Mouse (Mus musculus) heart, embryonic 10.5 days (tissue): ENCODE data around the gene Kat6b. TPM values are rescaled to one million over a fixed set of nuclear protein-coding genes. Genes with fewer than 3 reads are reported as not detected.
"Not testable (repeated sequence)": the region's sequence is repeated elsewhere in the genome, so short reads cannot be mapped to it uniquely, and the experiment has no call there.

ENCODE experiments used
- DNase-seq: peaks from one replicate; pipeline ENCODE4 v3.0.0-alpha.2; 2017; ENCODE audit warnings: low spot score
- H3K27ac ChIP-seq: fragments of 300-500 bp; sonication (generic); 2 replicates; pipeline ENCODE4 v1.5.1; 2016; ENCODE audit warnings: mild to moderate bottlenecking
- H3K27me3 ChIP-seq: fragments of 300-500 bp; sonication (generic); 2 replicates; pipeline ENCODE4 v1.6.1; 2016; ENCODE audit warnings: mild to moderate bottlenecking; ENCODE audit not compliant: poor library complexity, insufficient read depth, severe bottlenecking
- H3K36me3 ChIP-seq: fragments of 300-500 bp; sonication (generic); 2 replicates; pipeline ENCODE4 v1.6.1; 2016; ENCODE audit warnings: mild to moderate bottlenecking, moderate library complexity
- H3K4me1 ChIP-seq: fragments of 300-500 bp; sonication (generic); 2 replicates; pipeline ENCODE4 v1.6.1; 2016; ENCODE audit warnings: mild to moderate bottlenecking
- H3K4me3 ChIP-seq: fragments of 300-500 bp; sonication (generic); 2 replicates; pipeline ENCODE4 v1.5.1; 2016; ENCODE audit warnings: mild to moderate bottlenecking, moderate library complexity
- H3K9me3 ChIP-seq: fragments of 300-500 bp; sonication (generic); 2 replicates; pipeline ENCODE4 v1.6.1; 2016; ENCODE audit warnings: mild to moderate bottlenecking, moderate library complexity
- WGBS: fragments of 180-500 bp; shearing (Covaris S2); methylation state at CpG from one replicate; pipeline ENCODE4 v1.1.7; 2016; 5-methylcytosine and 5-hydroxymethylcytosine counted together
- polyA plus RNA-seq: library from polyadenylated mRNA; unstranded; fragments of >200 nt; fragmentation: Nextera tagmentation; extraction: Ambion mirVana; gene quantifications from 2 replicates; pipeline ENCODE4 v1.2.1, GENCODE M21; 2016

Kat6b gene
- polyA plus RNA-seq, 1 experiment from 2014 or later, result 11.1 TPM

GRCm38 (mm10) chr14:21631665-21632200, 150.5 kb downstream of the Kat6b start:
- no peak for DNase-seq
- no peaks in the 10 kb centered on the region for H3K4me1 ChIP-seq
- peaks cover 42% of the 10 kb centered on the region for H3K36me3 ChIP-seq
- WGBS, result 79% methylated on average over 5 of the region's 5 CpGs
- H3K27me3 ChIP-seq, result no peaks in the 10 kb centered on the region
- H3K9me3 ChIP-seq, result no peaks in the 10 kb centered on the region
- no peak overlapping the region for H3K4me3 ChIP-seq
- no peak overlapping the region for H3K27ac ChIP-seq

GRCm38 (mm10) chr14:21636548-21636947, 155.3 kb downstream of the Kat6b start:
- WGBS, result 89% methylated on average over 6 of the region's 6 CpGs
- Histone ChIP-seq H3K27ac (no peak overlapping the region), H3K27me3 (no peaks in the 10 kb centered on the region), H3K4me3 (no peak overlapping the region), H3K4me1 (no peaks in the 10 kb centered on the region), H3K36me3 (peaks cover 36% of the 10 kb centered on the region), H3K9me3 (no peaks in the 10 kb centered on the region)
- peak; percentile 5 for DNase-seq

GRCm38 (mm10) chr14:21640806-21641435, 159.7 kb downstream of the Kat6b start:
- Histone ChIP-seq H3K27ac (no peak overlapping the region), H3K27me3 (no peaks in the 10 kb centered on the region), H3K9me3 (no peaks in the 10 kb centered on the region), H3K4me1 (no peaks in the 10 kb centered on the region), H3K36me3 (peaks cover 33% of the 10 kb centered on the region), H3K4me3 (no peak overlapping the region)
- DNase-seq, result peak; percentile 71
- WGBS, result 75% methylated on average over 4 of the region's 4 CpGs

GRCm38 (mm10) chr14:21653813-21654212, 172.6 kb downstream of the Kat6b start:
- Histone ChIP-seq H3K4me1 (peaks cover 23% of the 10 kb centered on the region), H3K9me3 (no peaks in the 10 kb centered on the region), H3K27ac (no peak overlapping the region), H3K27me3 (no peaks in the 10 kb centered on the region), H3K36me3 (peaks cover 12% of the 10 kb centered on the region; the same call in 1 of the 2 replicates), H3K4me3 (no peak overlapping the region)
- WGBS, result 67% methylated on average over 2 of the region's 2 CpGs
- no peak for DNase-seq

- WGBS, result 50% methylated on average over 13 of the region's 13 CpGs
- peak; percentile 83 for DNase-seq
- H3K27ac ChIP-seq, result peak overlapping the region; percentile 6; the same call in 1 of the 2 replicates
- peaks cover 31% of the 10 kb centered on the region for H3K4me1 ChIP-seq
- H3K36me3 ChIP-seq, result peaks cover 39% of the 10 kb centered on the region
- no peaks in the 10 kb centered on the region for H3K9me3 ChIP-seq
- no peaks in the 10 kb centered on the region for H3K27me3 ChIP-seq
- H3K4me3 ChIP-seq, result peak overlapping the region; percentile 28
These were observed 177.9 kb downstream of the Kat6b start for GRCm38 (mm10) chr14:21659155-21659554.

GRCm38 (mm10) chr14:21659652-21660051, 178.4 kb downstream of the Kat6b start:
- Histone ChIP-seq H3K27me3 (no peaks in the 10 kb centered on the region), H3K9me3 (no peaks in the 10 kb centered on the region), H3K4me1 (peaks cover 31% of the 10 kb centered on the region), H3K36me3 (peaks cover 41% of the 10 kb centered on the region), H3K4me3 (peak overlapping the region; percentile 28), H3K27ac (no peak overlapping the region)
- no peak for DNase-seq
- WGBS, result 31% methylated on average over 5 of the region's 5 CpGs

GRCm38 (mm10) chr14:21662465-21663142, 181.4 kb downstream of the Kat6b start:
- Histone ChIP-seq H3K4me1 (peaks cover 19% of the 10 kb centered on the region), H3K4me3 (no peak overlapping the region), H3K27me3 (no peaks in the 10 kb centered on the region), H3K9me3 (no peaks in the 10 kb centered on the region), H3K27ac (no peak overlapping the region), H3K36me3 (peaks cover 65% of the 10 kb centered on the region)
- 72% methylated on average over 8 of the region's 8 CpGs for WGBS
- no peak for DNase-seq

GRCm38 (mm10) chr14:21669218-21669617, 188.0 kb downstream of the Kat6b start:
- no peak for DNase-seq
- 88% methylated on average over 11 of the region's 11 CpGs for WGBS
- H3K27me3 ChIP-seq, result no peaks in the 10 kb centered on the region
- no peaks in the 10 kb centered on the region for H3K4me1 ChIP-seq
- H3K9me3 ChIP-seq, result no peaks in the 10 kb centered on the region
- peaks cover 59% of the 10 kb centered on the region for H3K36me3 ChIP-seq
- H3K27ac ChIP-seq, result no peak overlapping the region
- H3K4me3 ChIP-seq, result no peak overlapping the region

GRCm38 (mm10) chr14:21669633-21670421, 188.6 kb downstream of the Kat6b start:
- no peaks in the 10 kb centered on the region for H3K4me1 ChIP-seq
- H3K4me3 ChIP-seq, result no peak overlapping the region
- H3K27me3 ChIP-seq, result no peaks in the 10 kb centered on the region
- no peak overlapping the region for H3K27ac ChIP-seq
- DNase-seq, result no peak
- WGBS, result 81% methylated on average over 11 of the region's 11 CpGs
- peaks cover 53% of the 10 kb centered on the region for H3K36me3 ChIP-seq
- H3K9me3 ChIP-seq, result no peaks in the 10 kb centered on the region

GRCm38 (mm10) chr14:21670422-21671006, 189.3 kb downstream of the Kat6b start:
- H3K27ac ChIP-seq, H3K27me3 ChIP-seq, H3K4me1 ChIP-seq, H3K9me3 ChIP-seq, DNase-seq, H3K4me3 ChIP-seq: not testable (repeated sequence)
- 91% methylated on average over 15 of the region's 15 CpGs for WGBS
- H3K36me3 ChIP-seq, result peaks cover 47% of the 10 kb centered on the region

- DNase-seq, result no peak
- H3K36me3 ChIP-seq, result peaks cover 27% of the 10 kb centered on the region
- 78% methylated on average over 4 of the region's 4 CpGs for WGBS
- H3K27me3 ChIP-seq, result no peaks in the 10 kb centered on the region
- H3K27ac ChIP-seq, result no peak overlapping the region
- H3K9me3 ChIP-seq, result no peaks in the 10 kb centered on the region
- no peak overlapping the region for H3K4me3 ChIP-seq
- H3K4me1 ChIP-seq, result no peaks in the 10 kb centered on the region
These were observed 191.9 kb downstream of the Kat6b start for GRCm38 (mm10) chr14:21673100-21673499.

GRCm38 (mm10) chr14:21674471-21674870, 193.2 kb downstream of the Kat6b start:
- DNase-seq, result no peak
- Histone ChIP-seq H3K4me3 (no peak overlapping the region), H3K9me3 (no peaks in the 10 kb centered on the region), H3K27me3 (no peaks in the 10 kb centered on the region), H3K4me1 (peaks cover 8% of the 10 kb centered on the region), H3K27ac (no peak overlapping the region), H3K36me3 (peaks cover 13% of the 10 kb centered on the region)
- WGBS, result 62% methylated on average over 5 of the region's 5 CpGs
